Mouse (Mus musculus): Measurements from ENCODE around the gene Pts.

Pts gene

DNA sequence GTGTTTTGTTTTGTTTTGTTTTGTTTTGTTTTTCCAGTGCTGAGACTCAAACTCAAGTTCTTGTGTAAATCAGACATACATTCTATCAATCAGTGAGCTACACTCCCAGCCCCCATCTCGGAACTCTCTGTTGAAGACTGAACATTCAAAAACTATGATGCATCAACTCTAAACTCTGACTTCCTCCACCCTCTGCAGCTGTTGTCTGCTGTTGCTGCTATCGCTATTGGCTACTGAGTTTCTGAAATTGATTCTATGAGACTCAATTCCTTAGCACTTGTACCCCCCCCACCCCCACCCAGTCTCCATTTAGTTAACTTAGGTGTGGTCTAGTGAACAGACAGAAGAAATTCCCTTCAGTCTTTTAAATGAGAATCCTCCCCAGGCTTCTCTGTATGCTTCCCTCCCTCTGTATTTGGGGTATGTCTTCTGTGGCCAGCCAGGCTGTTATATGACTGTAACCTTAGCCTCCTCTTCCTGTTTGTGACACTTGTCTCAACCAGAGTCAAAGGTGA is 36.9 kb downstream of the Pts start:
- DNase-seq (ENCODE audit: low read depth, low spot score): peak; percentile 15

DNA sequence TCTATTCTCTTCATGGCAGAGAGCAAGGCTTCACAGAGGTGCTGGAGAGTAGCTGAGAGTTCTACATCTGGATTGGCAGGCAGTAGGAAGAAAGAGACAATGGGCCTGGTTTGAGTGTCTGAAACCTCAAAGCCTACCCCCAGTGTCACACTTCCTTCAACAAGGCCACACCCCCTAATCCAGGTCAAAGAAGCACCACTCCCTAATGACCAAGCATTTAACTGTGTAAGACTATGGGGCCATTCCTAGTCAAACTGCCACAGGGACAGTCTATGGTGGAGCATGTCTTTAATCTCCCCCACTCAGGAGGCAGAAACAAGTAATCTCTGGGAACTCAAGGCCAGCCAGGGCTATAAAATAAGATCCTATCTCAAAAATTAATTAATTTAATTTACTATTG is 37.7 kb downstream of the Pts start:
- no peak for DNase-seq (ENCODE audit: low read depth, low spot score)

DNA sequence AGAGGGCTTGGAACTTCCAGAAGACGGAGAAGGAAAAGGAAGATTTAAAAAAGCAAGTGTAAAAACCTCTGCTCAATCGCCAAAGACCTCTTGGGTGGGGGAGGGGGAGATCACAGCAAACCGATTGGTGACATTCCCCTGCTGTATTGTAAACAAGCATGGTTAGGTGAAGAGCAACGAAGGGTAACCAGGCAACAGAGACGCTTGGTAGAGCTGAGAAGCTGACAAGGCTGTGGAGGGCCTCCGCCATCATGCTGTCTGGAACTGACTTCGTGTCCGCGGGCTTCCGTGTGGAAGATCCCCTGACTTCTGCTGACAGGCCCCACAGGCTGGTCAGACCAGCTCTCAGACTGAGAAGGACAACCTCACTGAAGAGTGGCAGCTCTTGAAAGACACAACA is 43.0 kb downstream of the Pts start:
- no peak for DNase-seq (ENCODE audit: low read depth, low spot score)

DNA sequence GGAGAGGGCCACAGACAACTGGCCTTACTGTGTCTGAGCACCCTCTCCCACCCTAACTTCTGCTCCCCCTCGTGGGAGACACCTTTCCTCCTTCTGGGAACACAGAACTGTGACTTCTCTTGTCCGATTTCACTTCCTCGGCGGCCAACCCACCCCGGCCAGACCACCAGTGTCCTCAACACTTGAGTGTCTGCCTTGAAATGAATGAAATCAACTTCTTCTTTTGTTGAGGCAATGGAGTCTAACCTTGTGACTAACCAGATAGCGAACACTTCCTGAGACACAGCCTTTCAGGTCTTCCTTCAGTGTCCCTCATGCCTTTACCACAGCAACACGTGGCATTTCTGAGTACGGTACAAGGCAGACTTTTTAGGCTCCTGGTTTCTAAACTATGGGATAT is 45.8 kb downstream of the Pts start:
- DNase-seq (ENCODE audit: low read depth, low spot score): no peak

DNA sequence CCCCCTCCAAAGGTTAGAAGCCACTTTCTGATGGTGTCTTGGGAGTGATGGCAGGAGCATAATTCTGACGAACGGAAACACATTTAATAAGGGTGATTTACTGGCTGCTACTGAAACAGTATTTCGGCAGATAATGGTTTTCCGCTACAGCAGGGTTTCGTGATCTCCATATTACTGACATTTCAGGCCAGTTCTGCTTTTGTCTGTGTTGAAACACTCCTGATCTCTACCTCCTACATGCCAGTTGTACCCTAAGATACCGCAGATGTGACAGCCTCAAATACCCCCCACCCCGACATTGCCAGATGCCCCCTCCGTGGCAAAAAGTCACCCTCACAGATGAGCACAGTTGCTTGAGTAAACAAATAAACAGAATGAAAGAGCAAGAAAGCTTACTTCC is 49.0 kb downstream of the Pts start:
- no peak for DNase-seq (ENCODE audit: low read depth, low spot score)

DNA sequence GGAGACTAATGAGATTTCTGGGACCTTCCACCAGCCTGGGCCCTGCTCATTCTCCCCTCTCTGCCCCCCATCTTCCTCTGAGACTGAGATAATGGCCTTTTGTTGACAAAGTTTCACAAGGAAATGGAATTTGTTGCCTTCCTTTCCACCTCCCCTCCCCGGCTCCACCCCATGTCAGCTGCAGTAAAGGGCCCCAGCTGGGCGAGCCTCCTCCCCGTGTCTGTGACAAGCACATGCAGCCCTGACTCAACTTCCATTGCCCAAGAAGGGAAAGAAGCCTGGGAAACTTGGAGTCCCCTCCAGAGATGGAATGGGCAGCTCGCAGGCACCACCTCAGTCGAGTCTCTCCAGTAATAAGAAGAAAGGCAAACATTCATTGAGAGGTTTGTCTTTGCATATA is 49.7 kb downstream of the Pts start:
- DNase-seq (ENCODE audit: low read depth, low spot score): no peak

DNA sequence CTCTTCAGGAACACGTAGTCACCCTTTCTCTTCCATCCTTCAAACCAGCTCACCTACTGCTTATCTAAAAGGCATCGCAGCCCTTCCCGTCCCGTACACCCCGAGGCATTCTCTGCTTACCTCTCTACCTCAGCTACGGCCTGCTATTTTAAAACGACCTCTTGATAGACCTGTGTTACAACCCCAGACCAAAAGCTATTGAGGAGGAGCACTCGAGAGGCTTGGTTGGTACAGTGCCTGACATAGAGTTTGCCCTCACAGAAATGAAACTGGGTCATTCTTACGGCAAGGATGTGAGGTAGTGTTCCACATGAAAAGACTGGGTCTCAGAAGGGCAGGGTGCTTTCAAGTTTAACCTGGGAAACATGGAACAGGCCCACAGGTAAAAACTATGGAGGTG is 51.3 kb downstream of the Pts start:
- DNase-seq (ENCODE audit: low read depth, low spot score): no peak

DNA sequence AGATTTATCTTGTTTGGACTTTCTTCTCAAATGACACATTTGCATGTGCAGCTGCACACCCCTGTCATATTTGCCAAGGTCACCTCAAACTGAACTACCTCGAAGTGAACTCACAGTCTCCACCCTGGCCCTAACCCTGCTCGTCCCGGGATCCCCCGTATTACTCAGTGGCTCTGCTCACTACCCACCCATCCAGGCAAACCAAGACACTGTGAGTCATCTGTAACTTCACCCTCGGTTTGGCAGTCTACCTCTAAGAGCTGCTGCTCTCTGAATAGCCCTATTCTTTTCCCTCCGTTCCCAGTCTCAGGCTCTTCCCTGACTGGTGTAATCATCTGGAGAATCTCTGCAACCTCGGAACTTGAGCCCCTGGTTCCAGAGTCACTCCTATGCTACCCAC is 51.9 kb downstream of the Pts start:
- DNase-seq (ENCODE audit: low read depth, low spot score): no peak

DNA sequence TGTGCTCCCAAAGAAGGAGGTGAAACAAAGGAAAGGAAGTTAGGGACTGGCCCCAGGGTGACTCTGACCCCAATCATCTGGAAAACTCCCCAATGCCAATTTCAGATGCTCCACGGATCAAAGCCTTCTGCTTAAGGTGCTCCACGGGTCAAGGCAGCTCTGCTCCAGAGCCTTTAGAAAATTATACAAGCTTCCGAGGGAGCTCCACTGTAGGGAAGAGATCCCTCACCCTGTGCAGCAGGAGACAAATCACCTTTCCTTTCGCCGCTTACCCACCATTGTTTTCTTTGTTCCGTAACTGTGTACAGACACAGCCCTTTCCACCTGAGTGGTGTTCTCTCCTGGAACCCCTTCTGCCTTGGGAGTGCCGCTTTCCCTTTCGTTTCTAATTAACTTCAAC is 52.8 kb downstream of the Pts start:
- no peak for DNase-seq (ENCODE audit: low read depth, low spot score)

DNA sequence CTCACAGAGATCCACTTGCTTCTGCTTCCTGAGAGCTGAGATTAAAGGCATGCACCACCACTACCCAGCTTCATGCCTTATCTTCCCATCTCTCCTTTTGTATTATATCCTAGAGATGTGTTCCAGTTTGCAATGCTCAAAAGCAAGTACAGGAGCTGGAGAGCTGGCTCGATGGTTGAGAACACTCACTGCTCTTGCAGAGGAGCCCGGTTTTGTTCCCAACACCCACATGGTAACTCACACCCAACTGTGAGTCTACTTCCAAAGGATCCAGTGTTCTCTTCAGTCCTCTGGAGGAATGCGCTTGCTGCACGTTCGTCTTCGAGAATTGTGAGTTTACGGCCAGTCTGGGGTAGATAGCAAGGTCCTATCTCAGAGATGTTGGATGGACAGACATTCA is 53.2 kb downstream of the Pts start:
- DNase-seq (ENCODE audit: low read depth, low spot score): no peak
